Mouse (Mus musculus) T-helper 17 cell (primary cell): ENCODE results near the gene Sec14l4.

ENCODE experiments used
- in situ Hi-C, 2 experiments: fragments of 300-600 bp; cut with MboI, MseI; formaldehyde crosslinking; loops; 1 replicate in 1 of 2; 2 replicates in 1 of 2; pipeline ENCODE4 v1.15.1; 2025; ENCODE audit warnings: high pct_unique_total_duplicates in 2 of 2

The Sec14l4 gene

DNA sequence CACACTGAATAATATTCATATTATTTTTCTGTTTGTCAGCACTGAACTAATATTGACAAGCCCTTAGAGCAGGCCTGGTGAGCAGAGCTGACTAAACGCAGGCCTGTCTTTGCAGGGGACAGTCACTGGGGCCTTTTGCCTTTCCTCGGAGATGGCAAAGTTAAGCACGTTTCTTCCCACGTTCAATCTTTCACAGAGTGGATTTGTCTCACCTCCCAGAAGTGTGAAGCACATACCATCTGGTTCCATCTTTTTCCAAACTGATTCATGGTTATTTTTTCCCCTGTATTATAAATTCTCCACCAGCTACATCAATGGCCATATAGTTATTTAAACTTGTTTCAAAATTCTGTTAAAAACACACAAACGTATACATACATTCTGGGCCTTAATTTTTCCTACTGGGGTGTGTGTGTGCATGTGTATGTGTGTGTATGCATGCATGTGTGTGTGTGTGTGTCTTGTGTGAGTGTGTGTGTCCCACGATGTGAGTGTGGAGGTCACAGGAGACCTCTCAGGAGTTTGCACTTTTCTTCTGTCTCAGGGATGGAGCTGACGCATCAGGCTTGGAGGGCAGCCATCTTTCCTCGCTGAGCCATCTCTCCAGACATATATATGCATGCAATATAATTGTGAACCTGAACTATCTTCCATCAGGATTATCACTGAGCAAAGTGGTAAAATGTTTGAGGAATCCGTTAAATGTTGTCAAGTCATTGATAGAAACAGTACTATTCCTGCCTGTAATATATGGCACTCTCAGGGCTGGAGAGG, 3.5 kb upstream of the Sec14l4 start:
- in situ Hi-C loops: loop anchor here in 1 of 2 experiments (25.0 kb wide), 1 partner anchor 1660 kb away; no protein-coding TSS in a partner anchor

DNA sequence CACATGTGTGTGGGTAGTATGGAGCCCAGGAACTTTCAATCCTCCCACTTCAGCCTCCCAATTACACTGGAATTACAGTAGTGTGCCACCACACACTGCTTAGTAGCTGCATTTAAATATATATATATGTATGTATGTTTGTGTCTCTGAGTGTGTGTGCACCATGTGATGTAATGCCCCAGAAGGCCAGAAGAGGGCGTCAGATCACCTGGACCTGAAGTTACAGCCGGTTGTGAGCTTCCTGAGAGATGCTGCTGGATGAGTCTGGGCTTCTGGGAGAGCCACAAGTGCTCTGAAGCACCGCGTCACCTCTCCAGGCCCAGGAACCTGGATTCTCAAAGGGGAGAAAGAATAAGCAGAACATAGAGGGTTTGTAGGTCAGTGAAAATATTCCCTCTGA, 1.9 kb upstream of the Sec14l4 start:
- in situ Hi-C loops: loop anchor here in 1 of 2 experiments (25.0 kb wide), 1 partner anchor 1658 kb away; no protein-coding TSS in a partner anchor

DNA sequence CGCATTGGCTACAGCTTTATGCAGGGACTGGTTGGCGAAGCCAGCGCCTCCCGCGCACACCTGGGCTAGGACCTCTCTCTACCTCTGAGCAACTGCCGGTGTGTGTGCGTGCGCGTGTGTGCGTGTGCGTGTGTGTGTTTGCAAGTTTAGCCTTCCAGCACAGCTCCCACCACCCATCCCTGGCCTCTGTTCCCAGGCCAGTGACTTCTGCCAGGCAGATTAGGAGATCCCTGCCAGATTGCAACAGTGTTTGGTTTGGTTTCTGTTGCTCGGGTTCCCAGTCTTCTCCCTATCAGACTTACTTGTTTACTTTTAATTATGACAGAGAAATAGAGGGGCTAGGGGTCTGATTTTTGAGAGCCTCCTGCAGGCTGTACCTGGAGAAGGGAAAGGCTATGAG, 699 bp downstream of the Sec14l4 start:
- in situ Hi-C loops: loop anchor here (5.0 to 25.0 kb wide), 3 partner anchors 40 to 1655 kb away; no protein-coding TSS in a partner anchor

DNA sequence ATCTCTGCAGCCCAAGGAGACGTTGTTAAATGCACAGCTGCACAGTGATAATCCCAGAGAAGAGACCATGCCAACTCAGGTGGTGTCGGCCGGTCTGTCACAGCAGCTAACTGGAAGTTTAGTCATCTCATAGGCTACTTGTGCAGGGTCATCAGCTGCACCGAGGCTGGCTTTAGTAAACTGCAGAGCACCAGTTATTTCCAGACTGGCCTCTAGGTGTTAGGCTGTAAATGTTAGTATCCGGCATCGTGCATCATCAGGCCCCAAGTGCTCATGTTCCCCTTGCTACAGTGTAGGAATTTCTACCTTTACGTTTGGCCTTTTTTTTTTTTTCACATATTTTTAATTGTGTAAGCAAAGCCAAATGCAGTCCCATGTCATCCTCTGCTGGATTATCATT, 2.2 kb downstream of the Sec14l4 start:
- in situ Hi-C loops: loop anchor here (5.0 to 25.0 kb wide), 3 partner anchors 39 to 1654 kb away; no protein-coding TSS in a partner anchor

DNA sequence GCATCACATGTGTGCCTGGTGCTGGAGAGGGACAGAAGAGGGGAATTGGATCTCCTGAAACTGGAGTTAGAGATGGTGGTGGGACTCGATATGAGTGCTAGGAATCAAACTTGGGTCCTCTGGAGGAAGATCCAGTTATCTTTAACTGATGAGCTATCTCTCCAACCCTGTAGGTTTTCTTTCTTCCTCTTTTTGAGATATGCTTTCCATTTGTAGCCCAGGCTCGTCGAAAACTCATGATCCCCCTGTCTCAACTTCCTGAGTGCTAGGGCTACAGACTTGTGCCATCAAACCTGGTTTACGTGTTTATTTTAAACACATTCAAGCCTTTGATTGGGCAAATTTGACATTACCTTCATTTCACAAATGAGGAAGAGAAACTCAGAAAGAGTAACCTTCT, 2.9 kb downstream of the Sec14l4 start:
- in situ Hi-C loops: loop anchor here (5.0 to 25.0 kb wide), 3 partner anchors 38 to 1653 kb away; no protein-coding TSS in a partner anchor

DNA sequence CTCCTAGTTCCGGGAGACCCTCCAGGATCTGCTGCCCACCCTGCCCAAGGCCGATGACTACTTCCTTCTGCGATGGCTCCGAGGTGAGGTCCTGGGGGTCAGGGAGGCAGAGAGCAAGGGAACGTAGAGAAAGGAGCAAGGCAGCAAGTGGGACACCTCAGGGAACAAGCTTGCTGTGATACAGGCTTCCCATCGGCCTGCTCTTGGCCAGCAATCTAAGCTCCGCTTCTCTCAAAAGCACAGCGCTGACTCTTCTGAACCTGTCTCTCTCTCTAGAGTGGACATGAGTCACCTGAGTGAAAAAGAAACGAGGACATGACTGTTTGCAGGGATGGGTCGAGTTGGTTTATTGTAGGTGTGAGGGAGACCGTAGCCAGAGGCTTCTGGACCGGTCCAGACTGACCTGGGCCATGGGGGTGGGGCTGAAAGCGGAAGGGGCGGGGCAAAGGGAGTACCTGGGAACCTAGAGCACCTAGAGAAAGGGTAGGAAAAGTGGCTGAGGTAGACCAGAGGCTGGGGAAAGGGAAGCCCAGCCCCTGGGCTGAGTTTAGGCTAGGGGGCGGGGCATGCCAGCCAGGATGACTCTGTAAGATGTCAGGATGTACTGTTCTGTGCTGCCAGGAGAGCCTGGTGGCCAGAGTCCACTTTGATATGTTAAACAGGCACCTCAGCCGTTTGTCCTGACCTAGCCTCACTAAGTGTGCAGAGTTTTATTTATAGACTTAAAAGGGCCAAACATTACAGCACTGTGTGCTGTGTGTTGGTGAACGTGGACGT, 4.0 kb downstream of the Sec14l4 start:
- in situ Hi-C loops: loop anchor here (10.0 to 25.0 kb wide), 2 partner anchors 421 to 1652 kb away; no protein-coding TSS in a partner anchor

DNA sequence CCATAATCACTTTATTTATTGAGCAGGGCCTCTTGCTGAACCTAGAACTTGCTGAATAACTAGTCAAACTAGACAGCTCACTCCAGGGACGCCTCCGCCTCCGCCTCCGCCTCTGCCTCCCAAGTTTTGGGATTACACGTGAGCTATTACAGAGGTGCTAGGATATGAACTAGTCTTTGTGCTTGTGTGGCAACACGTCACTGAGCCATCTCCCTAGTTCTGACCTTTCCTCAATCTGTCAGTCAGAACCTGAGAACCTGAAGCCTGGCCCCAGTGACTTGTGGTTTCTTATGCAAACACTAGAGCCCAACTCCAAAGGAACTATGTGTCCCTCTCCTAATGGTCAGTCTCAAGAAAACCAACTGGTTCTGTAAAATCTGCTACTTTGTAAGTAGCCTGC, 4.7 kb downstream of the Sec14l4 start:
- in situ Hi-C loops: loop anchor here (10.0 to 25.0 kb wide), 2 partner anchors 421 to 1651 kb away; no protein-coding TSS in a partner anchor

DNA sequence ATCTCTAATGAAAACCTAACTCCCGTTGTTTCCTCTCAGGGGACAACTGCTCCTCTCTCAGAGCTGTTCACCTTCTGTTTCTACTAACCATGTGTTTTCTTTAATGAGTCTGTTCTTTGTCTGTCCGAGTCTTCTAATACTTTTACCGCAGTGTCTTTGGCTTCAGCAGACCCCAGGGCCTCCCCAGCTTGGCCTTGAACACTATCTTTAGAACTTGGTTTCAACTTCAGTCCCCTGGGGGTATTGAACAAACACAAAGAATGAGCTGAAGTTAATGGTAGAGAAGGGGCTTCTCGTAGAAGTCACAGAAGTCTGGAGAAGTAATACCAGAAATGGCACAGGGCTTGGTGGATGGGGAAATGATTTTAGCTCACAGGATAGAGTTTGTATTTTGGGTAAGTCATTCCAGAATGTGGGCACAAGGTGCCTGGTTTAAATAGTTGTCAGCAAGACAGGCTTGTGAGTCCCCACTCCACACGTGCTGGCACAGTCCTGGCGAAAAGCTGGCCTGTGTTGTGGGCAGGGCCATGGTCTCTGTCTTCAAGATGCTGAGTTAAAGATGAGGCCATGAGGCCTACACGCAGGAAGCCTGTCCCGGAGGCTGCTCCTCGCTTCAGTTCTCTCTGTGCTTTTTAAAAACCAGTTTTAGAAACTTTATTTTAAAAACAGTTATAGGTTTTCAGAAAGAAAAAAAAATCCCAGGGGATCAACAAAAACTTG, 5.3 kb downstream of the Sec14l4 start:
- in situ Hi-C loops: loop anchor here (10.0 to 25.0 kb wide), 2 partner anchors 422 to 1651 kb away; no protein-coding TSS in a partner anchor

DNA sequence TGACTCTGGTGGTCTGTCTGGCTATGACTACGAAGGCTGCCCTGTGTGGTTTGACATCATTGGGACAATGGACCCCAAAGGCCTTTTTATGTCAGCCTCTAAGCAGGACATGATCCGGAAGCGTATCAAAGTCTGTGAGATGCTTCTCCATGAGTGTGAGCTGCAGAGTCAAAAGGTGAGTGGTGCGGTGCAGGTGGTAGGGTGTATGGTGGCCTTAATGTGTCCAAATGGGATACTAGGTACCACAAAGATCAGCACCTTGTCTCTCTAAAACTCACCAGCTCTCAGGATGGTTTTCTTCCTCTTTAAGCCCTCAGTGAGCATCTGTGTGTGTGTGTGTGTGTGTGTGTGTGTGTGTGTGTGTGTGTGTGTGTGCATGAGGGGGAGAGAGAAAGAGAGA, 8.7 kb downstream of the Sec14l4 start:
- in situ Hi-C loops: loop anchor here (10.0 to 25.0 kb wide), 2 partner anchors 425 to 1647 kb away; no protein-coding TSS in a partner anchor

DNA sequence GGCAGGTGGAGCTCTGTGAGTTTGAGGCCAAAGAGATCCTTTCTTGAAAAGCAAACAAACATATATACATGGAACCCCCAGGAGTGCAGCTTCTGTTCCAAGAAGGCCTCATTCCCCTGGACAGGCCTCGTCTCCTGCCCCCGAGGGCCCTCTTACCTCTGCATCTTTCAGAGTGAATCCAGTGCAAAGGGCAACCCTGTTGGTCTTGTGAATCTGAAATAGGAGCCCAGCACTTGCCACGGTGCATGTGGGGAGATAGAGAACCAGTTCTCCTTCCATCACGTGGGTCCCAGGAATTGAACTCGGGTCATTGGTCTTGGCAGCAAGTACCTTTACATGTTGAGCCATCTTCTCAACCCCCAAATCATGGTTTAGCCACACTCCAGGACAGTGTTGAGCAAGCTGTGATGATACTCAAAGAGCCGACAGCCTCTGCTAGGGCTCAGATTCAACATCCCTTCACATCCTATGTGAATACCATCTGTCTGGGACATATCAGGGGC, 9.9 kb downstream of the Sec14l4 start:
- in situ Hi-C loops: loop anchor here in 1 of 2 experiments (25.0 kb wide), 1 partner anchor 1646 kb away; no protein-coding TSS in a partner anchor

DNA sequence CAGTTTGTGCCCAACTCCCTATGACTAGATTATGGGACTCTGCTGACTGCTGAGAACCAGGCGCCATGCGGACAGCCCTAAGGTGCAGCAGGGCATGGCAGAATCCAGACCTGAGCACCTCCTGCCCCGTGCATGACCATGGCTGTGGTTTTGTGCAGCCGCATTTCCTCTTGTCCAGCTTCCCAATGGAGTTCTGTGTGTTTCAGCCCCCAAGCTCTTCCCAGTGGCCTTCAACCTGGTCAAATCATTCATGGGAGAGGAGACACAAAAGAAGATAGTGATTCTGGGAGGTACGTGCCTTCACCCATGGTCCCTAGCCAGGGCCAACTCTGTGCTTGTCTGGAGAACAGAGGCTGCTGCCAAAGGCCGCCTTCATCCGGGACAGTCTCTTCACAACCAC, 11.8 kb downstream of the Sec14l4 start:
- in situ Hi-C loops: loop anchor here in 1 of 2 experiments (25.0 kb wide), 1 partner anchor 1644 kb away; no protein-coding TSS in a partner anchor

DNA sequence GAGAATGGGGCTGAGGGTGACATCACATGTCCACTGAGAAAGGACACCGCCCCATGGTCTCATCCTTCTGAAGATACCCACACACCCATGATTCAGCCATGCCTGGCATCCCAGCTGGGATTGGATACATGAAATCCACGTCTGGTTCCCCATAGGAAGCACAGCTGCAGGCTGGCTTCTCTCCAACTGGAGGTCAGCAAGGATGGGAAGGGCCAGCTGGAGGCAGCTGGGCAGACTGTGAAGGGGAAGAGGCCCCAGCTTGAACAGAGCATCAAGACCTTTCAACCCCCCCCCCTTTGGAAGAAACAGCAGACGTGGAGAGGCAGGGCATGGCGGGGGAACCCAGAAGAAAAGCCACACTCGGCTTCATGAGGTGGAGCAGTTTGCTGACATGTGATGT, 15.3 kb downstream of the Sec14l4 start:
- in situ Hi-C loops: loop anchor here in 1 of 2 experiments (25.0 kb wide), 1 partner anchor 1641 kb away; no protein-coding TSS in a partner anchor

DNA sequence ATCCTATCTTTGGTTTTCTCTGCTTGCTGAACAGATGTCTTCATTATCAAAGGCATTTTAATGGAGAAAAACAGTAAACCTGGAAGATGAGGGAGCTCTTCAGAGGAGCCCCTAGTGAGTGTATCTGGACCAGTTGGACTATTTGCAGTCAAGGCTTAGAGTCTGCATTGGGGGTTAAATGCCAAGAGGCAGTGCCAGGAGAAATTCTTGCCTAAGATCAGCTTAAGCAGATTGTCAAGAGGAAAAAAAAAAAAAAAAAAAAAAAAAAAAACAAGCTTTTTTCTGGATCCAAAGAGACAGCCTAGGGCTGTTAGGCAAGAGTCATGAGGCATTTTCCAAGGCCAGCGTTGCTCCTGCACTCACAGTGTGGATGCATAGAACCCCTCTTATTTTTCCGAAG, 16.5 kb downstream of the Sec14l4 start:
- in situ Hi-C loops: loop anchor here in 1 of 2 experiments (25.0 kb wide), 1 partner anchor 1640 kb away; no protein-coding TSS in a partner anchor

DNA sequence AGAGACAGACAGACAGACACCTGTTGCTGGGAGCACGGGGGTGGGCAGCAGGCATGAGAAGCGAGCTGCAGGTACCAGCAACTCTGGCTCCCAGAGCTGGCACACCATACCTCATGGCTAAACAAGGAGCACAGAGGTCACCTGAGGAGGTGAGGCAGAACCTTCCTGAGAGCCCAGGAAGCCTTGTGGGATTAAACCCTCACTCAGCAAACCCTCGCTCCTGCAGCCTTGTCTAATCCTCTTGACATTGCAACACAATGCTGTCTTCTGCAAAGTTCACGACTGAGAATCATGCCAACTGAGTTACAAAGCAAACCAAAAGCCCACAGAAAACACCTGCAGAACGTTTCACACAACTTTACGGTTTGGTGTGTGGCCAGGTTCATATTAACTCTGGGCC, 17.2 kb downstream of the Sec14l4 start:
- in situ Hi-C loops: loop anchor here in 1 of 2 experiments (25.0 kb wide), 1 partner anchor 1639 kb away; no protein-coding TSS in a partner anchor

DNA sequence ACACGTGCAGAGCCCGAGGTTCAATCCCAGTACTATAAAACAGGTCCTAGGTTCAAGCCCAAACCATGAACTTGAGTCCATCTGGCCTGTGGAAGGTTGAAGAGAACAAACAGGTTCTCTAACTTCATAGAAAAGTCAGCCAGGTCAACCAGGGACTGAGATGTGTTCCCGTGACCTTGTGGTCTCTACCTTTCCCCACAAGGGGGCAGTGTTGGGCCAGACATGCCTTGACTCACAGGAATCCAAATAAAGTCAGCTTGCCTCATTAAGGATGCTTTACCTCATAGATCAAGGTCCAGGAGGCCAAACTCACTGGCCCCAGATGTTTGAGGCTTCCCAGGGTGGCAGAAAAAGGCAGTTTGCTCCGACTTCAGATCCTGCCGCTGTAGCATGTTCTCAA, 22.3 kb downstream of the Sec14l4 start:
- in situ Hi-C loops: no loop called here

DNA sequence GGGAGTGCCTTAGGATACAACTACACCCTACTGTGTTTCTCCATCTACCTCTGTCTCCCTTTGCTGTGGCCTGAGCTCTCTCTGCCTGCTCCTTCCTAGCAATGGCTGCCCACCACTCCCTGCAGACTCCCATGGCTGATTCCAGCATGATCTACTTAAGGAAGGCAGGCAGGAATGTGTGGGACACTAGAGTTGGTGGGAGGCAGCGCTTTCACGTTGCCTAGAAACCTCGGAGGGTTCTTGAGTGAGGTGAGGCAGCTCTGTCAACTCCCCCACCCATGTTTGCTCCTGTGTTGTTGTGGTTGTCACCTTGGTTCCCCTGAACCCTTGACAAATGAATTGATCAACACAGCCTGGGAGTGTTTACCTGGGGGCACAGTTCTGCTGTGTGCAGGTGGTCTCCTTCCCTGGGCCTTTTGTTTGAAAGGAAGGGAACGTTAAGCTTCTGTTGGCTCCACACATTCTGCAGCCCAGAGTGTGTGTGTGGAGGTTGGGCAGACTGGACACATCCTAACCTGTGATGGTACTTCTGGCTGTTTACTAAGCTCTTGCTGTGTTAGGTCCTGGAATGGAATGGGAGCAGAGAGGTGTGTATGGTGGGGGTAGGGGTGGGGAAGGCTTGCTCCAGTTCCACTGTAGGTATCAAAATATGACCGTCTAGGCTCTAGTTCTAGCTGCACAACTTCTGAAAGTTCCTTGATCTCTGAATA, 29.8 kb downstream of the Sec14l4 start:
- in situ Hi-C loops: no loop called here

DNA sequence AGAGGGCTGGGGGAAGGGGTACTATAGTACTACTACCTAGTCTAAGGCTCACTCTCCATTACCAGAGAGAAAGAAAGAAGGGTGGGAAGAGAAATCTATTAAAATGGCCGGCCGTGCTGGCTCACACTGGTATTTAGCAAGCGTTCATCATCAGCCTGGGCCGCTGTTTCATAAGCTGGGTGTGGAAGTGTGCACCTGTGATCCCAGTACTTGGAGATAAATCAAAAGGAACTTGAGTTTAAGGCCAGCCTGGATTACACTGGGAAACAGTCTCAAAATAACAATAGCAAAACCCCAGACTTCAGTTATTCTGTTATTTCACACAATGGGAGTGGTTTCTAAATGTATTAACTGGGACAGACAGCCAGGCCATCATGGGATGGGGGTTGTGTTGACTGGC, 31.3 kb downstream of the Sec14l4 start:
- in situ Hi-C loops: no loop called here

DNA sequence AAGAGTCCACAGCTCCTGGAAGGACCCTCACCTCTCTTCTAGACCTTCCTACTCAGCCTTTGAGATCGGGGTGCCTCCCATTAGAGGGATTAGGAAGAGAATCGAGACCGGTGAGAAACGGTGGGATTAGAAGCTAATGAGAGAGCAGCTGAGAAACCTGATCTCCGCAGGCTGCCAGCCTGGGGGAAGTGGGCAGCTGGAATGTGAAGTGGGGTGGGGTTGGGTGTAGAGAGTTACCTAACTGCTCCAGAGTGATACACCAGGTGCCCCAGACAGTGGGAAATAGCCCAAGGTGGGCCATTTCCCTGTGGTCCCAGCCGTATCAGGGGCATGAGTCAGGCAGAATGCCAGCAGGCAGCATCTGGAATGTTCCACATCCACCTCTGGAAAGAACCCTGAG, 31.7 kb downstream of the Sec14l4 start:
- in situ Hi-C loops: no loop called here

DNA sequence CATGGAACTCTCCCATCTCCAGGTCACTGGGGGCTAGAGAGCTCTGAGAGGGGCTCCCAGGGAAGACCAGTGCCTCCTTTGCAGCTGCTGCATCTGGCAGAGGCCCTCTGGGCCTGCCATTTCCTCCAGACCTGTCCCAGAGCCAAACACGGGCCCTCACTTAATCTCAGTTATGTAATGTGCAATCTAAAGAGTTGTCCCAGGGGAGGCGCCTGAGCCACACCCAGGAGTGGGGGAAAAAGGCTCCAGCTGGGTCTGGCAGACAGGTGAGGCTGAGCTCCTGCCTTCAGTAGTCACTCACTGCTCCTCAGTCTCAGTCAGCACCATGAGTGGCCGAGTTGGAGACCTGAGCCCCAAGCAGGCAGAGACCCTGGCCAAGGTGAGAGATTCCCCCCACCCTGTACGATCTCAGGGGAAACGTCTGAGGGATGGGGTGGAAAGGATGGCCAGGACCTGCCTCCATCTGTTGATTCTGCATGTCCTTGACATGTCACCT, 33.4 kb downstream of the Sec14l4 start, which contains the start of gene Sec14l3:
Gene Sec14l3, plus strand, starts transcription at position 215 of the 496 bp plus-strand sequence.
- in situ Hi-C loops: no loop called here

DNA sequence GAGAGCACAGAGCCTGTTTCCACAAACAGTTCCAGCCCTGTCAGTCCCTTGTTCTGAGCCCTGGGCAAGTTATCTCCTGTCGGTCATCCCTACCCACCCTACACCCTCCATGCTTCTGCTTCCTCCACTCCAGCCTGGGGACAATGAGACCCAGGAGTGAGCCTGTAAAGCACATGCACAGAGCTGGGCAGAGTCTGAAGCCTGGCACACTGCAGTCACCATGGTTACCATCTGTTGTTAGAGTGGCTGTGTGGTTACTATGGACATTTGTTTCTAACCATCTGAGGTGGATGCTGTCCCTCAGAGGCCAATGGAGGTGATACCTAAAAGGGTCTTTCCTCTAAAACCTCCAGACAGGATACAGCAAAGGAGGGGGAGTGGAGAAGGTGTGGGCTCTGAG, 38.4 kb downstream of the Sec14l4 start:
- in situ Hi-C loops: loop anchor here in 1 of 2 experiments (5.0 kb wide), 1 partner anchor 37 kb away; the partner anchor contains the start of gene Sec14l4
